Mouse (Mus musculus) neural tube, embryonic 14.5 days (tissue): Measurements from ENCODE around the gene Tmem89. TPM values are rescaled to one million over a fixed set of nuclear protein-coding genes. Genes with fewer than 3 reads are reported as not detected.

Experiments
- polyA plus RNA-seq: library from polyadenylated mRNA; unstranded; fragments of >200 nt; fragmentation: Nextera tagmentation; extraction: Ambion mirVana; gene quantifications from 2 replicates; pipeline ENCODE4 v1.2.1, GENCODE M21; 2014

Gene Tmem89
- polyA plus RNA-seq, 1 experiment from 2014 or later: not detected

Other genes starting within 250 kb of the Tmem89 start
- gene Prkar2a, start 225.3 kb upstream of the Tmem89 start, polyA plus RNA-seq: 60.2 and 80.1 TPM in 2 replicates
- gene Ip6k2, start 130.8 kb upstream of the Tmem89 start, polyA plus RNA-seq: 268 and 320 TPM in 2 replicates
- 25.4 and 30.0 TPM in 2 replicates for gene Nckipsd, start 106.3 kb upstream of the Tmem89 start, polyA plus RNA-seq
- gene Celsr3, start 88.3 kb upstream of the Tmem89 start, polyA plus RNA-seq: 18.5 and 21.6 TPM in 2 replicates
- 21.9 and 22.2 TPM in 2 replicates for gene Slc26a6, start 61.3 kb upstream of the Tmem89 start, polyA plus RNA-seq
- 480 and 510 TPM in 2 replicates for gene Uqcrc1, start 22.0 kb downstream of the Tmem89 start, polyA plus RNA-seq
- gene Col7a1, start 39.0 kb downstream of the Tmem89 start, polyA plus RNA-seq: 0.64 and 3.0 TPM in 2 replicates
- 0.24 TPM in 1 of 2 replicates, not detected in the other for gene Ucn2, start 71.4 kb downstream of the Tmem89 start, polyA plus RNA-seq
- gene Pfkfb4, start 77.2 kb downstream of the Tmem89 start, polyA plus RNA-seq: 23.2 and 27.9 TPM in 2 replicates
- 55.4 TPM in 2 replicates for gene Shisa5, start 123.9 kb downstream of the Tmem89 start, polyA plus RNA-seq
- 12.4 and 13.4 TPM in 2 replicates for gene Trex1, start 145.1 kb downstream of the Tmem89 start, polyA plus RNA-seq
- 31.4 and 34.8 TPM in 2 replicates for gene Atrip, start 159.5 kb downstream of the Tmem89 start, polyA plus RNA-seq
- 10.7 and 13.1 TPM in 2 replicates for gene Ccdc51, start 167.9 kb downstream of the Tmem89 start, polyA plus RNA-seq
- gene Tma7, start 168.0 kb downstream of the Tmem89 start, polyA plus RNA-seq: 712 and 779 TPM in 2 replicates
- 13.9 and 14.9 TPM in 2 replicates for gene Plxnb1, start 180.8 kb downstream of the Tmem89 start, polyA plus RNA-seq
- not detected in 2 replicates for gene Fbxw21, start 247.4 kb downstream of the Tmem89 start, polyA plus RNA-seq